Mouse (Mus musculus) leukemia stem cell, adult 10-12 weeks (primary cell): ENCODE results near the gene Ccdc33. TPM values are rescaled to one million over a fixed set of nuclear protein-coding genes. Genes with fewer than 3 reads are reported as not detected.

Source experiments
- polyA plus RNA-seq: library from polyadenylated mRNA; stranded (reverse); fragments of >175 nt; gene quantifications from 2 replicates; pipeline ENCODE4 v1.2.3, GENCODE M21; 2012; ENCODE audit warnings: low replicate concordance

Ccdc33 gene
- polyA plus RNA-seq, result not detected in 2 replicates

DNA sequence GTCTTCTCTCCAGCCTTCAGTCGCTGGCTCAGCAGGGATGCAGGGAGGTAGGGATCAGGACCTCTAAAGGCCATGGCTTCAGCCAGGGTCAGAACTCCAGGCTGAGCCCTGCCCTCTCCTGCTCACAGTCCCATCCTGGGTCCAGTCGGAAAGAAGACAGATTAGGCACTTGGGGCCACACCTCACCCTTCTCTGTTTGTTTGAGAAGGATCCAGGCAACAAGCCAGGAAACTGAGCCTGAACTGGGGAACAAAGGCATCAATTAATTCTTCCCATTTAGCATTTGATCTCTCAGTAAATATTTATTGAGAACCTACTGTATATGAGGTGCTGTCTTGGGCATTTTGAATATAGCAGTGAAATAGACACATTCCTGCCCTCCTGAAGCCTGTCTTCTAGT, at the start of gene Ccdc33:
Ccdc33 (minus strand) TSS at position 153 of the 400 bp plus-strand sequence.

DNA sequence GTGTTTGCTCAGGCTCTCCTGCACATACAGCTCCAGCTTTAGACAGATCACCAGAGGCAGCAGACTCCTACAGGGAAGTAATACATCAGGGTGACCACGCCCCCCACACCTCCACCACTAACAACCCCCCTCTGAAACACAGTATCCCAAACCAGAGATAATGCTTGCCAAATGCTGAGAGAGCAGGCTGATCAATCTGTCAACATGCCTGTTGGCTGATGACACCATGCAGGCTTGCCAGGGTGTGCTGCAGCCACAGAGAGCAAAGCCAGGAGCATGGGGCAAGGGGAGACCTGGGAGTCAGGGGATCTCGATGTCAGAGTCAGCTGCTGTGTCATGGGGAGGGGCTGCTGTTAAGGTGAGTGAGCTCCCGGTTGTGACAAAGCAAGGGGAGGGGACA, 55.1 kb downstream of the Ccdc33 start, which contains the start of gene Stra6:
Stra6 (plus strand) TSS at position 258 of the 400 bp plus-strand sequence.

GRCm38 (mm10) chr9:58005753-58006461, 112.7 kb downstream of the Ccdc33 start, which contains the start of gene Cyp11a1:
TSS of gene Cyp11a1 (plus strand) at chr9:58006411.

Other genes starting within 250 kb of the Ccdc33 start
- 89.3 and 114 TPM in 2 replicates for gene Ubl7, start 207.8 kb downstream of the Ccdc33 start, polyA plus RNA-seq
- 4.4 and 14.0 TPM in 2 replicates for gene Sema7a, start 178.7 kb downstream of the Ccdc33 start, polyA plus RNA-seq
- gene Cyp11a1, start 112.4 kb downstream of the Ccdc33 start, polyA plus RNA-seq, result 0.22 TPM in 1 of 2 replicates, not detected in the other
- gene Stra6, start 55.0 kb downstream of the Ccdc33 start, polyA plus RNA-seq, result 0.12 and 0.38 TPM in 2 replicates
- gene Islr, start 85.5 kb upstream of the Ccdc33 start, polyA plus RNA-seq, result 0.48 and 1.2 TPM in 2 replicates
- 0.54 and 0.81 TPM in 2 replicates for gene Islr2, start 85.5 kb upstream of the Ccdc33 start, polyA plus RNA-seq
- gene Pml, start 131.0 kb upstream of the Ccdc33 start, polyA plus RNA-seq, result 87.3 and 431 TPM in 2 replicates
- gene Stoml1, start 134.3 kb upstream of the Ccdc33 start, polyA plus RNA-seq, result 7.5 and 9.0 TPM in 2 replicates
- 1.0 and 2.2 TPM in 2 replicates for gene Loxl1, start 194.4 kb upstream of the Ccdc33 start, polyA plus RNA-seq